Mouse (Mus musculus): Measurements from ENCODE around the gene Gm17651. TPM values are rescaled to one million over a fixed set of nuclear protein-coding genes. Genes with fewer than 3 reads are reported as not detected.

Gene Gm17651
- polyA plus RNA-seq, 1 experiment from 2014 or later = not detected

DNA sequence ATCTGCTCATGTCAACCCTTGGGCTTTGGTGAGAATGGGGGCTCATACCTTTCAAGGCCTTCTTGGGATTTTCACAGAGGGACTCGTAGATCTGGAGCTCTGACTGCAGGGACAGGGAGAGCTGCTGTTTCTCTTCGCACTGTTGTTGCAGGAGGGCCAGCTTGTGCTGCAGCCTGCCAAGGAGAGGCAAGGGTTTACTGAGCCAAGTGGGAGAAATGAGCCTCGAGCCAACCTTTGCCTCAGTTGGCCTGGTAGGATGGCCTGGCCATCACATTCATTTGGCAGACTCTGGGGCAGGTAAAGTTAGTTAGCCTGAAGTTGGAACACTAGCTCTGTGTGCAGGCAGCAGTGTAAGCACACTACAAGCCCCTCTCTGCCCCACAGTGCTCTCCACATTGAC, 24.6 kb upstream of the Gm17651 start:
- Histone ChIP-seq H3K27ac (ENCODE audit: low read length) (no peak overlapping the region), H3K4me3 (ENCODE audit: low read length) (no peak overlapping the region), H3K27me3 (ENCODE audit: control insufficient read depth, insufficient read depth, low read length) (no peaks in the 10 kb centered on the region), H3K4me2 (ENCODE audit: low read depth, low read length) (no peak overlapping the region), H3K36me3 (ENCODE audit: control insufficient read depth, insufficient read depth) (peaks cover 31% of the 10 kb centered on the region), H3K4me1 (ENCODE audit: control insufficient read depth, insufficient read depth, low read length) (no peaks in the 10 kb centered on the region), H3K9ac (ENCODE audit: low read length) (no peak overlapping the region), H3K9me3 (replicated peaks; ENCODE audit: control insufficient read depth, low read length) (no peaks in the 10 kb centered on the region)
- 70% methylated on average over 3 of the region's 3 CpGs for WGBS
- no peak for ATAC-seq (replicated peaks; ENCODE audit: extremely low read depth, insufficient read depth, low FRiP score)

DNA sequence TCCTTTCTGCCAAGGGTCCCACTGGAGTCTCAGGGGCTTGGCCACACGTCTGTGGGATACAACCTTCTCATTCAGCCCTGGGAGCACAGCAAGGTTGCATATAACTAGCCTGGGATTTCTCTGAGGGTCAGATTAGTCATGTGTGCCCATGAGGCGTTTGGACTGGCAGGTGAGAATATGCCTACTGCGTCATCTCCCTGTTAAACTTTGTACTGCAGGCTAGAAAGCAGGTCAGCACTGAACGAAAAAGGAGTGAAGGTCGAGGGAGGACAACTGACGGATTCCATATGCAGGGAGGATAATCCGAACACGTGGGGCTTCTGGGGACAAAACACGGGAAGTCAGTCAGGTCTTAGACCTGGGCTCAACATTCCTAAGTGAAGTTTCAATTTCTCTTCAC, 22.8 kb upstream of the Gm17651 start:
- ATAC-seq (replicated peaks; ENCODE audit: extremely low read depth, insufficient read depth, low FRiP score) = no peak
- Histone ChIP-seq H3K9me3 (replicated peaks; ENCODE audit: control insufficient read depth, low read length) (no peaks in the 10 kb centered on the region), H3K36me3 (ENCODE audit: control insufficient read depth, insufficient read depth) (peaks cover 31% of the 10 kb centered on the region), H3K27ac (ENCODE audit: low read length) (no peak overlapping the region), H3K27me3 (ENCODE audit: control insufficient read depth, insufficient read depth, low read length) (no peaks in the 10 kb centered on the region), H3K4me3 (ENCODE audit: low read length) (no peak overlapping the region), H3K4me2 (ENCODE audit: low read depth, low read length) (no peak overlapping the region), H3K9ac (ENCODE audit: low read length) (no peak overlapping the region), H3K4me1 (ENCODE audit: control insufficient read depth, insufficient read depth, low read length) (no peaks in the 10 kb centered on the region)
- 47% methylated on average over 9 of the region's 9 CpGs for WGBS

DNA sequence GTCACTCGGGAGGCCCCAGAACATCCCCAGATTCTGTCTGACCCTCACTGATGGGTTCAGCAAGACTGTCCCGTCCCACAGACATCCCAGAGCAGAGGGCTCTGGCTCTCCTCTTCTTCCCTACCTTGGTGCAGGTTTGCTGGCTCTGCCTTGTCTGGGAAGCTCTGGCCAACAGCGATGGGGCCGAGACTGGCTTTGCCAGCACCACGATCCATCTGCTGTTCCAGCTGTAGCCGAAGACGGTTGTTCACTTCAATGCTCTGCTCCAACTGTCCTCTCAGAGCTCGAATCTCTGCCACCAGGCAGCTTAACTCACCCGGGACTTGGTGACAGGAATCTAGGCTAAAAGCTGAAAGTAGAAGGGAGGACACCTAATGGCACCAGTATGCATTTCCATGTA, 22.4 kb upstream of the Gm17651 start:
- no peak overlapping the region for H3K4me2 ChIP-seq (ENCODE audit: low read depth, low read length)
- 73% methylated on average over 9 of the region's 9 CpGs for WGBS
- ATAC-seq (replicated peaks; ENCODE audit: extremely low read depth, insufficient read depth, low FRiP score) = no peak
- H3K36me3 ChIP-seq (ENCODE audit: control insufficient read depth, insufficient read depth) = peaks cover 27% of the 10 kb centered on the region
- H3K9ac ChIP-seq (ENCODE audit: low read length) = no peak overlapping the region
- no peak overlapping the region for H3K27ac ChIP-seq (ENCODE audit: low read length)
- H3K27me3 ChIP-seq (ENCODE audit: control insufficient read depth, insufficient read depth, low read length) = no peaks in the 10 kb centered on the region
- no peak overlapping the region for H3K4me3 ChIP-seq (ENCODE audit: low read length)
- H3K4me1 ChIP-seq (ENCODE audit: control insufficient read depth, insufficient read depth, low read length) = no peaks in the 10 kb centered on the region
- no peaks in the 10 kb centered on the region for H3K9me3 ChIP-seq (replicated peaks; ENCODE audit: control insufficient read depth, low read length)

DNA sequence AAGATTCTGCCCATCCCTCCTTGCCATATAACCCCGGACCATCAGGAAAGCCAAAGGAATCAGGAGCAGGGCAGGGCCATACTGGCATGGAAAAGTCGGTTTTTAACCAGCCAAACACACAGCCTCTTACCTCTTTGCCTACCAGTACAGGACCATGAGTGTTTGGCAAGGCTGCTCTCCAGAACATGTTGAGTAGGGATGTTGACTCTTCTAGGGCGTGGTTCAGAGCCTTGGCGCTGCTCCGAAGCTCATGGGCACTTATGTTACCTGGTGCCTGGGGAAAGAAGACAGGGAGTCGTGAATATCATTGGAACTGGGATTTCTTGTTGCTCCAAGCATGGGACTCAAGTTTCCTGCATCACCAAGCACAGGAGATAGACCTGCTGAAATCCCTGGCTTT, 19.3 kb upstream of the Gm17651 start:
- 89% methylated on average over 6 of the region's 6 CpGs for WGBS
- Histone ChIP-seq H3K9me3 (replicated peaks; ENCODE audit: control insufficient read depth, low read length) (no peaks in the 10 kb centered on the region), H3K9ac (ENCODE audit: low read length) (no peak overlapping the region), H3K4me2 (ENCODE audit: low read depth, low read length) (no peak overlapping the region), H3K4me3 (ENCODE audit: low read length) (no peak overlapping the region), H3K27me3 (ENCODE audit: control insufficient read depth, insufficient read depth, low read length) (no peaks in the 10 kb centered on the region), H3K4me1 (ENCODE audit: control insufficient read depth, insufficient read depth, low read length) (no peaks in the 10 kb centered on the region), H3K27ac (ENCODE audit: low read length) (no peak overlapping the region), H3K36me3 (ENCODE audit: control insufficient read depth, insufficient read depth) (peaks cover 23% of the 10 kb centered on the region)
- ATAC-seq (replicated peaks; ENCODE audit: extremely low read depth, insufficient read depth, low FRiP score) = no peak

DNA sequence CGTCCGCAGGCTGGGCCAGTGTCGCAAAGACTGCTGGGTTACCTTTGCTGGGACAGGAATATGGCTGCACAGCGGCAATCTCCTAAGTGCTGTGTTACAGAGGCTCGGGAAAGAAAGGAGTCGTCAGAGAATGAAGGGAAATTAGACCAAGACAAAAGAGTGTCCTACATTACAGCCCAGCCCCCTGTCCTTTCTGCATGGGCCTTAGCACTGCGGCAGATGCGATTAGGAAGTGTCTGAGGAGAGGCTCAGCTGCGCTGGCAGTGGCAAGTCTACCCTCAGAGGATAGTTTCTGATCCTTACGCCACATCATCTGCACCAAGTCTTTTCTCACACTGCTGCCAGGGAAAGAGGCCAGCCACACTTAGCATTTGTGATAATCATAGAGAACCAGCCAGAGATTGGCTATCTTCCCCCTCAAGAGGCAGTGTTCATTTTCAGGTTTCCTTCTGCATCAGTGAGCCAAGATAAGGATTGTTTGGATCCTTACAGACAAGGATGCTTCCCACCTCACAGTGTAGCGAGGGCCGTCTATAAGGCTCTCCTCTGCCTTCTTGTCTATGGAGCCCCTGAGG, 17.0 kb upstream of the Gm17651 start:
- Histone ChIP-seq H3K9me3 (replicated peaks; ENCODE audit: control insufficient read depth, low read length) (no peaks in the 10 kb centered on the region), H3K27ac (ENCODE audit: low read length) (no peak overlapping the region), H3K9ac (ENCODE audit: low read length) (0 out of 2 replicates have a peak overlapping the region, but pooled peaks have one; percentile 19), H3K36me3 (ENCODE audit: control insufficient read depth, insufficient read depth) (peaks cover 16% of the 10 kb centered on the region), H3K4me3 (ENCODE audit: low read length) (no peak overlapping the region), H3K27me3 (ENCODE audit: control insufficient read depth, insufficient read depth, low read length) (no peaks in the 10 kb centered on the region), H3K4me1 (ENCODE audit: control insufficient read depth, insufficient read depth, low read length) (no peaks in the 10 kb centered on the region), H3K4me2 (ENCODE audit: low read depth, low read length) (no peak overlapping the region)
- WGBS = 55% methylated on average over 12 of the region's 12 CpGs
- no peak for ATAC-seq (replicated peaks; ENCODE audit: extremely low read depth, insufficient read depth, low FRiP score)

DNA sequence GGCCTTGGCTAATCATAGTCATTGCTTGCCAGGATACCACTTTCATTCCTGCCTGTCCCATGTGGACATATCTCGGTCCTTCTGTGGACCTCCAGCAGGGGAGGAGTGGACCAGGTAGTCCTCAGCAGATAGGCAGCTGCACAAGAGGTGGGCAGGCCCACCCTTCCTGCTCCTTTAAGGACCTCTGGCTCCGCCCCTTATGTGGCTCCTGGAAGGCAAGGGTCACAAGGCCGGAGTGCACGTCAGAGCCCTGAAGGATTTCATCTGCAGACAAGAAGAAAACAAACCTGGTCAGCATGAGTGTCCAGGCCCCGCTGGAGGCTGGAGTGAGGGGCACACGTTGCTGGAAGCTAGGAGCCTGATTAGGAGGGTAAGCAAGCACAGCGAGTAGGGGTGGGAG, 16.1 kb upstream of the Gm17651 start:
- Histone ChIP-seq H3K4me2 (ENCODE audit: low read depth, low read length) (no peak overlapping the region), H3K4me3 (ENCODE audit: low read length) (no peak overlapping the region), H3K36me3 (ENCODE audit: control insufficient read depth, insufficient read depth) (peaks cover 12% of the 10 kb centered on the region), H3K9me3 (replicated peaks; ENCODE audit: control insufficient read depth, low read length) (no peaks in the 10 kb centered on the region), H3K27me3 (ENCODE audit: control insufficient read depth, insufficient read depth, low read length) (no peaks in the 10 kb centered on the region), H3K9ac (ENCODE audit: low read length) (no peak overlapping the region), H3K27ac (ENCODE audit: low read length) (no peak overlapping the region), H3K4me1 (ENCODE audit: control insufficient read depth, insufficient read depth, low read length) (no peaks in the 10 kb centered on the region)
- 49% methylated on average over 7 of the region's 7 CpGs for WGBS
- ATAC-seq (replicated peaks; ENCODE audit: extremely low read depth, insufficient read depth, low FRiP score) = no peak

DNA sequence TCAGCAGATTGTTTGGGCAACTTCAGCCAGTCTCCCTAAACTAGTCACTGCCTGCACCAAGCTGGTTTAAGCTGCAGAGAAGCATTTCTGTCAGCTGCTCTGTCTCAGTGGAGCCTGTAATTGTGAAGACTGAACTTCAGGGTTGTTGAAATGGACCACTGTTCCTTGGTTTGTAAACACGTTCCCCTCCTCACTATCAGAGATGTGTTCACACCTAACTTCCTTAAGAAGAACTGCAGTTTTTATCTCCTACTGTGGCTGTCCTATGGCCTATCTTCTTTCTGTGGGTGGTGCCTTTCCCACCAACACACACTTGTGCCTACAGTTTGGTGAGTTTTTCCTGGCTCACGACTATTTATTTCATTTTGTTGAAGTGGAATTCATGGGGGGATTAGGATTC, 14.8 kb upstream of the Gm17651 start:
- Histone ChIP-seq H3K36me3 (ENCODE audit: control insufficient read depth, insufficient read depth) (peaks cover 4% of the 10 kb centered on the region; the same call in 1 of the 2 replicates), H3K27me3 (ENCODE audit: control insufficient read depth, insufficient read depth, low read length) (no peaks in the 10 kb centered on the region), H3K27ac (ENCODE audit: low read length) (no peak overlapping the region), H3K4me1 (ENCODE audit: control insufficient read depth, insufficient read depth, low read length) (no peaks in the 10 kb centered on the region; the same call in 1 of the 2 replicates), H3K4me2 (ENCODE audit: low read depth, low read length) (no peak overlapping the region), H3K9me3 (replicated peaks; ENCODE audit: control insufficient read depth, low read length) (no peaks in the 10 kb centered on the region), H3K9ac (ENCODE audit: low read length) (no peak overlapping the region), H3K4me3 (ENCODE audit: low read length) (no peak overlapping the region)
- 54% methylated on average over 2 of the region's 2 CpGs for WGBS
- no peak for ATAC-seq (replicated peaks; ENCODE audit: extremely low read depth, insufficient read depth, low FRiP score)

DNA sequence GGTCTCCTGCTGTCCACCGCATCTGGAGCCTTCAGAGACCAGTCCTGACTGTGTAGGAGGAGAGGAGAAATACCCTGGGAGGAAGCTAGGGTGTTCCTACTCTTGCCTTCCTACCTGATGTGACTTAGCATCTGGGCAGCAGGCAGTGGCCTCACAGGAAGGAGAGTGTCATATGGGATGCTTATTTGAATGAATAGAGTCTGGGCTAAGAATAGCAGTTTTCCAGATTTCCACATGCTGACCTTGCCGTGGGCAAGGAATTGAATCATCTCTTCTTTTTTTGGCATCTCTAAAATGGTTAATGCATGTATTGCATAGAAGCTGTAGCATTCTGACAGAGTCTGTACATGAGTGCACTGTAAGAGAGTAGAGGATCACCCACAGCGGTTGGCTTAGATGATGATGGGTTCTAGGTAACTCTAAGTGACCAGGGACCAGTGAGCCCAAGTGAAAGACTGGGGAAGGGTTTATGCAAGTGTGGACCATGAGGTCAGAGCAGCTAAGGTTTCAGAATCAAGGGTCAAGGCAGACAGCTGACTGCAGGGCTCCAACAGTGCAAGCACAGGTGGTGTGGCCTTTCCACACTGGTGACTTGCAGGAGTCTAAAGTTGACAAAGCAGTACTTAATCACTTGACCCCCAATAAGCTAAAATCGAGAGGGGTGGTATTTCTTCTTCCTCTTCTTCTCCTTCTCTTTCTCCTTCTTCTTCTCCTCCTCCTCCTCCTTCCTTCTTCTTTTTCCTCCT, 12.1 kb upstream of the Gm17651 start:
- no peaks in the 10 kb centered on the region for H3K9me3 ChIP-seq (replicated peaks; ENCODE audit: control insufficient read depth, low read length)
- ATAC-seq (replicated peaks; ENCODE audit: extremely low read depth, insufficient read depth, low FRiP score) = no peak
- H3K27me3 ChIP-seq (ENCODE audit: control insufficient read depth, insufficient read depth, low read length) = no peaks in the 10 kb centered on the region
- H3K4me2 ChIP-seq (ENCODE audit: low read depth, low read length) = no peak overlapping the region
- H3K27ac ChIP-seq (ENCODE audit: low read length) = no peak overlapping the region
- H3K4me1 ChIP-seq (ENCODE audit: control insufficient read depth, insufficient read depth, low read length) = peaks cover 15% of the 10 kb centered on the region
- H3K4me3 ChIP-seq (ENCODE audit: low read length) = no peak overlapping the region
- H3K9ac ChIP-seq (ENCODE audit: low read length) = no peak overlapping the region
- whole genome bisulfite sequencing = 66% methylated on average over 4 of the region's 4 CpGs
- no peaks in the 10 kb centered on the region; the same call in 1 of the 2 replicates for H3K36me3 ChIP-seq (ENCODE audit: control insufficient read depth, insufficient read depth)

DNA sequence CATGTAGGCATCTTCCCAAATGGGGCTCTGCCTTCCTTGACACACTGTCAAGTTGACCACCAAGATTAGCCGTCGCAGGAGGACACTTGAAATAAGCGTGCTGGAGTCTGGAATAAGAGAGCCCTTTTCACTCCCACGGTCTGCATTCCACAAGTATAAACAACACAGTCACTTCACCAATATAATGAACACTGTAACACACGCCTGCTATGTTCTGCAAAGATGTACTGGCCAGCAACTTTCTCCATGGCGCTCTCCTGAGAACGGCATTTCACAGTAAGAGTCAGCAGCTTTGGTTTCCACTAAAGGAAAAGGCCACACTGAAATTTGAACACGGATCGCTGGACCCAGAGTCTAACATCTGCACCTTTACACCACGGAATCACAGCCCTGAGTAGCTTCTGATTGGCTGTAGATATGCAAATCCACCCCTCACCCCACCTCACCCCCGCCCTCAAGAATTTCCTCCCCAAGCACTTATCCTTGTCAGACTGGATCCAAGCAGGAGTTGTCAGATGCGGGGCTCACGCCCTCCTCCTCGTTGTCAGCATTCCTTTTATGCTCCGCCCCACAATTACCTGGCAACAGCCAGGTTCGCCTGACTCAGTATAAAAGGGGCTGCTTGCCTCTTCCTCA, 9.2 kb upstream of the Gm17651 start:
- H3K9me3 ChIP-seq (replicated peaks; ENCODE audit: control insufficient read depth, low read length) = no peaks in the 10 kb centered on the region
- H3K4me3 ChIP-seq (ENCODE audit: low read length) = peak overlapping the region; percentile 26
- ATAC-seq (replicated peaks; ENCODE audit: extremely low read depth, insufficient read depth, low FRiP score) = peak; percentile 45
- no peaks in the 10 kb centered on the region for H3K27me3 ChIP-seq (ENCODE audit: control insufficient read depth, insufficient read depth, low read length)
- H3K9ac ChIP-seq (ENCODE audit: low read length) = peak overlapping the region; percentile 31; the same call in 1 of the 2 replicates
- H3K4me2 ChIP-seq (ENCODE audit: low read depth, low read length) = peak overlapping the region; percentile 57
- no peak overlapping the region for H3K27ac ChIP-seq (ENCODE audit: low read length)
- H3K4me1 ChIP-seq (ENCODE audit: control insufficient read depth, insufficient read depth, low read length) = peaks cover 17% of the 10 kb centered on the region
- 8% methylated on average over 16 of the region's 16 CpGs for WGBS
- no peaks in the 10 kb centered on the region for H3K36me3 ChIP-seq (ENCODE audit: control insufficient read depth, insufficient read depth)

All from heart, embryonic 16.5 days (tissue).